Mouse (Mus musculus) layer of hippocampus, adult 8-10 months (tissue): ENCODE measurements around the gene Mup2. TPM values are rescaled to one million over a fixed set of nuclear protein-coding genes. Genes with fewer than 3 reads are reported as not detected.
"Not testable (repeated sequence)": the region's sequence is repeated elsewhere in the genome, so short reads cannot be mapped to it uniquely, and the experiment has no call there.

Experiments used
- DNase-seq, 2 experiments: peaks; one replicate each; pipeline ENCODE4 v3.0.0; 2022; ENCODE audit warnings: low spot score in 2 of 2
- total RNA-seq, 4 experiments: library from RNA; stranded (reverse); gene quantifications; 2 replicates each; pipeline ENCODE4 v1.2.4; 2022

Mup2 gene
- not detected for total RNA-seq

DNA sequence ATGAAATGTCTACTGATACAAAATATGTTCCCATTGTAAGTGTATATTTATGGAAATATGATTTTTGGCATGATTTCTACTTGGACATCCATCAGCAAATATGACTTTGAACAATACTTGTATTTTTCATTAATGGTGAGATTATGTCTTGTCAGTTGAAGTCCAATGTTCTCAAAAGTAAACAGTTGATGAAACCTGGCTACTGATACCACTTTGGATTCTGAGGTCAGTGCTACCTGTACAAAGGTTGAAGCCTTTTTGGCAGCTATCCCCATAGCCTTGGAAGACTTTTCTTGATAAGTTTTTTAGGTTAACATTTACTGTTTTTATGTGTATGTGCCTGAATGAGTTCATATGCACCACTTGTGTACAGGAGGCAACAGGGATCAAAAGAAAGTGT, at the start of gene Mup2:
Mup2 (minus strand) TSS at position 101 of the 400 bp plus-strand sequence.
- not testable (repeated sequence) for DNase-seq

Other genes with a start within 250 kb of the Mup2 start
- not detected for gene Slc46a2, start 239.2 kb downstream of the Mup2 start, total RNA-seq
- not detected for gene Mup4, start 193.6 kb downstream of the Mup2 start, total RNA-seq
- not detected for gene Mup6, start 190.0 kb downstream of the Mup2 start, total RNA-seq
- gene Mup7, start 83.8 kb downstream of the Mup2 start, total RNA-seq, result not detected
- gene Mup8, start 68.3 kb upstream of the Mup2 start, total RNA-seq, result not detected